Mouse (Mus musculus) retina, postnatal 7 days (tissue): Measurements from ENCODE around the gene Nudt16l1.

ENCODE experiments used
- DNase-seq: peaks from one replicate; pipeline ENCODE4 v3.0.0-alpha.2; 2012; ENCODE audit warnings: low read depth, low spot score

The Nudt16l1 gene

GRCm38 (mm10) chr16:4956609-4957008, 18.0 kb downstream of the Nudt16l1 start:
- no peak for DNase-seq

GRCm38 (mm10) chr16:4957446-4957845, 18.9 kb downstream of the Nudt16l1 start:
- DNase-seq: no peak

DNA sequence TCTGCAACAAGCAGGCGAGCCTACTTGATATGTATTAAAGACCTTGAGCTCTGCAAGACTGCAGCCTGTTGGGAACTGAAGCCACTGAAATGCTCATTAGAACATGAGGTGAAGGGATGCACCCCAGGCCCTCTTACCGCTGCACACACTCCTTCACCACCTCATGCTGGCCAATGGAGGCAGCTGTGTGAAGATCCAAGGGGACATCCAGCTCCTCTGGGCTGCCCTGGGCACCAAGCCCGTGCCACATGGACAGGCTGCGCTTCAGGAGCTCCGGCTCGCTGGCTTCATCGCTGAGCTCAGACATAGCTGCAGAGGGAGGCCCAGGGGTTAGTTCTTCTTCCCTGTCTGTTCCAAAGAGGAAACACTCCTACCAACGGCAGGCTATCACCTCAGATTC, 21.7 kb downstream of the Nudt16l1 start:
- DNase-seq: no peak

DNA sequence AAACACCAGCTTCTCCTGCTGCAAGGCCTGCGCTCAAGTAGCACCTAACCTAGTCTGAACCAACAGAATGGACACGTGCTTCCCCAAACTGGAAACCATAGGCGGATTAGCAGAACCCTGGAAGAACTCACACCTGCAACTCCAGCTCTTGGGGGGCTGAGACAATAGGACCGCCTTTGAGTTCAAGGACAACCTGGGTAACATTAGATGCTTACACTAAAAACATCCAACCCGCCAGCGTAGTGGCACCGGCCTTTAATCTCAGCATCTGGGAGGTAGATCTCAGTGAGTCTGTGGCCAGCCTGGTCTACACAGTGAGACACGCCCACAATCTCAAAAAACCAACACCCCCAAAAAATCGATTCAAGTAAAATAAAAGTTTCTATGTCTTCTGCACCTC, 24.8 kb downstream of the Nudt16l1 start:
- DNase-seq: no peak

GRCm38 (mm10) chr16:4963797-4964709, 25.5 kb downstream of the Nudt16l1 start, which contains the start of gene Anks3:
Gene Anks3, minus strand, starts transcription at chr16:4964205.
- DNase-seq: peak; percentile 89

- DNase-seq: no peak
Measured at GRCm38 (mm10) chr16:4964731-4965391, 26.3 kb downstream of the Nudt16l1 start.

GRCm38 (mm10) chr16:4965392-4966129, 27.0 kb downstream of the Nudt16l1 start:
- no peak for DNase-seq

- no peak for DNase-seq
Measured at GRCm38 (mm10) chr16:4968426-4968825, 29.9 kb downstream of the Nudt16l1 start.

- no peak for DNase-seq
Measured at GRCm38 (mm10) chr16:4969055-4969843, 30.7 kb downstream of the Nudt16l1 start.

GRCm38 (mm10) chr16:4971626-4972025, 33.1 kb downstream of the Nudt16l1 start:
- DNase-seq: no peak

GRCm38 (mm10) chr16:4974521-4974920, 36.0 kb downstream of the Nudt16l1 start:
- no peak for DNase-seq

DNA sequence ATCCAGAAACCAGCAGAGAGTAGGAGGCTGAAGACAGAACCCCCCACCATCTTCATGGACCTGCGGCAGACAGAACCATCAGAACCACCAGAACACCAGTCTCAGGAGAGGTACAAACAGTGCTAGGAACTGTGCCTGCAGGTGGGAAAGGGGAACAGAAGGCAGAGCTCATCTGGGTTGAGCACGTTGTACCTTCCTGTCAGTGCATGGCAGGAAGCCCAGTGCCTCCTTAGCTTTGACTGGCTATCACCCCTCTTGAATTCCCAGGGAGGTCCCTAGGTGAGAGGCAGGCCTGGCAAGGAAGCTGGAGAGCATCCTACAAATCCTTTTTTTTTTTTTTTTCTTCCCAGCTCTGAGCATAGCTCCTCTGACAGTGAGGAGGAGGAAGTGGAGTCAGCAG, 37.6 kb downstream of the Nudt16l1 start:
- DNase-seq: no peak

DNA sequence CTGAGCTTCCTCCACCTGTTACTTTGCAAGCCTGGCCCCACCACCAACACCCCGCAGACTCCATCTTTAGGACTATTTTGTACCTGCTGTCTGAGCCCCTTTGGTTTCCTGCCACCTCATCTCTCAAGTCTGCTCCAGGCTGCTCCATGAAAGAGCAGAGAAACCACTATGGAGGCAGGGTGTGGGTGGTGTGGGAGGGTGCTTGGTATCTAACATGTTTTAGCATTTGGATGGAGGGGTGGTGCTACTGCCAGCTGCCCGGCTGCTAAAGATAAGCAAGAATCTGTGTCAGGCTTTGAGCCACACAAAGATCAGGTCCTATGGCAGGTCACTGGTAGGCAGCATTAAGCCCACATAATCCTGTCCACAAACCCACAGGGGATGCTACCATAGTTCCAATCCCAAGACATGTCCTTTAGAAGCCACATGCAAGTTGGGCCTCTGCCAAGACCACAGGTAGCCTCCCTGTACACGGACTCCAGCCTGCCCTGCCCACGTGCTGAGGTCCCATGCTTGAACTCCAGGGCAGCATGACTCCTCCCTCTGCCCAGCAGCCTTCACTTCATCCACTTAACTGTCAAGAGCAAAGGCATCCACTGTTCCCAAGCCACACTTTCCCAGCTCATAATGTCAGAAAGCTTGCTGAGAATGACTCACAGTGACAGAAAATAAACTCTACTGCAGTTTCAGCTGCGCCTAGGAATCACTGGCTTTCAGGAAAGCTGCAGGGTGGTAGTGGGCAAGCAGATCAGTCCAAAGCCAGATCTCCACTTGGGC, 39.9 kb downstream of the Nudt16l1 start:
- no peak for DNase-seq

GRCm38 (mm10) chr16:4979755-4980380, 41.3 kb downstream of the Nudt16l1 start:
- DNase-seq: peak; percentile 28

DNA sequence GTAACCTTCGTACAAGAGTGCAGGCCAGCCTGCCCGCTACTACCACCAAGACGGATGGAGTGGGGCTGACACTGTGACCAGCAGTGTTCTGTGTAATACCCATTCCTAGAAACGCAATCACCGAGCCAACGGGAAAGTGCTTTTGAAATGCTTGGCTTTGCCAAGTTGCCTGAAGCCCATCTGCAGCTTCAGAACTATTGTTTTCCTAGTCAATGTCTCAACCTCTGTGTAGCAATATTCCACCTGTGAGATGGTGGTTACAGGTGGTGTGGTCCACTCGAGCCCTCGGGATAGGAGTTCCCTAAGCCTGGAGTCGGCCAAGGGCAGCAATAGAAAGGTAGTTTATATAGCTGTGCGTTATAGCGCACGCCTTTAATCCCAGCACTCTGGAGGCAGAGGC, 46.2 kb downstream of the Nudt16l1 start:
- DNase-seq: no peak
